Mouse (Mus musculus) embryonic facial prominence, embryonic 10.5 days (tissue): ENCODE data around the gene Pdgfa. TPM values are rescaled to one million over a fixed set of nuclear protein-coding genes. Genes with fewer than 3 reads are reported as not detected.
A peak's percentile ranks its signal among the peaks of the same experiment; 100 is the strongest.

Source experiments
- DNase-seq: peaks from one replicate; pipeline ENCODE4 v3.0.0-alpha.2; 2017; ENCODE audit warnings: low spot score
- H3K27ac ChIP-seq: fragments of 300-500 bp; sonication (generic); replicated peaks from 2 replicates; pipeline ENCODE4 v1.5.1; 2016; ENCODE audit warnings: mild to moderate bottlenecking
- H3K27me3 ChIP-seq: fragments of 300-500 bp; sonication (generic); replicated peaks from 2 replicates; pipeline ENCODE4 v1.6.1; 2016; ENCODE audit warnings: low read depth, mild to moderate bottlenecking; ENCODE audit not compliant: poor library complexity, severe bottlenecking
- H3K36me3 ChIP-seq: fragments of 300-500 bp; sonication (generic); replicated peaks from 2 replicates; pipeline ENCODE4 v1.6.1; 2016; ENCODE audit warnings: mild to moderate bottlenecking, moderate library complexity
- H3K4me1 ChIP-seq: fragments of 300-500 bp; sonication (generic); 2 replicates; pipeline ENCODE4 v1.6.1; 2016
- H3K4me3 ChIP-seq: fragments of 300-500 bp; sonication (generic); 2 replicates; pipeline ENCODE4 v1.5.1; 2016; ENCODE audit warnings: mild to moderate bottlenecking, moderate library complexity
- H3K9me3 ChIP-seq: fragments of 300-500 bp; sonication (generic); 2 replicates; pipeline ENCODE4 v1.6.1; 2016; ENCODE audit warnings: mild to moderate bottlenecking
- WGBS: fragments of 180-500 bp; shearing (Covaris S2); methylation state at CpG from one replicate; pipeline ENCODE4 v1.1.7; 2016; 5-methylcytosine and 5-hydroxymethylcytosine counted together
- polyA plus RNA-seq: library from polyadenylated mRNA; unstranded; fragments of >200 nt; fragmentation: Nextera tagmentation; extraction: Ambion mirVana; gene quantifications from 2 replicates; pipeline ENCODE4 v1.2.1, GENCODE M21; 2016

Gene Pdgfa
- polyA plus RNA-seq, 1 experiment from 2014 or later = 30.8 TPM

DNA sequence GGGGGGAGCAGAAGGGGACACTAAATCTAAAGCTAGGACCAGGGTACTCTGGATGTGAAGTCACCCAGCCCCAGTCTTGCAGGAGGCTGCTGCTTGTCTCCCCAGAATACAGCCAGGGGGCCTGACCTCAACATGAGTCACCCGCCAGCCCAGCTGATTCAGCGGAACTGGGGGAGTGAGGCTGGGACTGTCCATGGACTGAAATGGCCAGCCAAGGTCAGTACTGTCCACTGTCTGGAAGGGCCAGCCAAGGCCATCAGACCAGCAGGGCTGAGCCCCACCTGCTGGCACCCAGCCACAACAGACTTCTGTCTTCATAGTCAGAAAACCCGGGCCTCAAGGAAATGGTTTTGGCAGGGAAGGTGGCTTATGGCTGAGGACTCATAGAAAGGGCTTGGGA is 17.9 kb upstream of the Pdgfa start:
- no peaks in the 10 kb centered on the region; the same call in 1 of the 2 replicates for H3K4me1 ChIP-seq
- no peak for DNase-seq
- no peaks in the 10 kb centered on the region; the same call in 1 of the 2 replicates for H3K27me3 ChIP-seq
- no peak overlapping the region for H3K27ac ChIP-seq
- H3K36me3 ChIP-seq = no peaks in the 10 kb centered on the region
- H3K9me3 ChIP-seq = no peaks in the 10 kb centered on the region
- WGBS = 72% methylated on average over 3 of the region's 3 CpGs
- no peak overlapping the region for H3K4me3 ChIP-seq

- no peaks in the 10 kb centered on the region for H3K36me3 ChIP-seq
- no peak overlapping the region for H3K4me3 ChIP-seq
- no peak overlapping the region for H3K27ac ChIP-seq
- no peaks in the 10 kb centered on the region for H3K27me3 ChIP-seq
- 55% methylated on average over 2 of the region's 2 CpGs for WGBS
- H3K4me1 ChIP-seq = no peaks in the 10 kb centered on the region
- DNase-seq = no peak
- H3K9me3 ChIP-seq = no peaks in the 10 kb centered on the region
These were observed 13.5 kb upstream of the Pdgfa start for GRCm38 (mm10) chr5:139010649-139011048.

DNA sequence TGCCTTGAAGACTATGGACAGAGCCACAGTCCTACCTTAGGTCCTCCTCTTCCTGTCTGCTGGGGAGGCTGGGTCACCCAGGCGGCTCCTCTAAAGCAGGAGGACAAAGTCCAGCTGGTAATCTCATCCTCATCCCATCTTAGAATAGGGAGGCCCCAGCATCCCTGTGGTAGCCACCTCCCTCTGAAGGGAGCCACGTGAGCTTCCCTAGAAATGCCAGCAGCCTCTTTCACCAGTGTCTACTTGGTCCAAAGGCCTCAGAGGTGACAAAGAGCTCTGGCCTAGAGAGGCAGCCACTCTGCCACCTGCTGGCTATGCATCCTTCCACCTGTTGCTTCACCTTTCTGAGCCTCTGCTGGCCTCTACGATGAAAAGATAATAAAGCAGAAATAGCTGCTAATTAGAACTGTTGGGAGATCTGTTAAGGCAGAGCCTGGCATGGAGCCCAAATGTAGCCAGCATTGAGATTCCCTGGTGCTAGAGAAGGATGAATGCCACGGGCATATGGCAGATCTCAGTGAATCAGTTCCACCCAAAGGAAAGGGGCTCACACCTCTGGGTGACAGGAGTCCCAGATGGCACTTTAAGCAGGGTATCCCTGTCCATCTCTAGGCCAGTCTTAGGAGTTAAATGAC is 10.1 kb upstream of the Pdgfa start:
- no peak for DNase-seq
- H3K36me3 ChIP-seq = no peaks in the 10 kb centered on the region
- no peaks in the 10 kb centered on the region for H3K4me1 ChIP-seq
- H3K4me3 ChIP-seq = no peak overlapping the region
- H3K27me3 ChIP-seq = no peaks in the 10 kb centered on the region
- peaks cover 3% of the 10 kb centered on the region; the same call in 1 of the 2 replicates for H3K9me3 ChIP-seq
- H3K27ac ChIP-seq = no peak overlapping the region
- 60% methylated on average over 4 of the region's 4 CpGs for WGBS

DNA sequence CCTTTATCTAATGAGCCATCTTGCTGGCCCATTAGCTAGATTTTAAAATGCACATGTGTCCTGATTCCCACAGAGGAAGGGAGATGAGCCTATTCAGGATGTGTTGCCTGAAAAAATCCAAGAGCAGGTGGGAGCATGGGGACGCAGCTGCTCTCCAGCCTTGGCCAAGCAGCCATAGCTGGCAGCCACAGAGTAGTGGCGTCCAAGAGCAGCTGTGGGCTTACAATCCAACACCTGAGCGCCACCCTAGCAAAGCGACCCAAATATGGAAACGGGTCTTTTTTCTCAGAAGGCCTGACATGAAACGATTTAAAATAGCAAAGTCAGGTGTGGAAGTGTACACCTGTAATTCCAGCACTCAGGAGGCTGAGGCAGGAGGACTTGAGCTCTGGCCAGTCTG is 7.4 kb upstream of the Pdgfa start:
- H3K9me3 ChIP-seq = peaks cover 11% of the 10 kb centered on the region; the same call in 1 of the 2 replicates
- H3K4me1 ChIP-seq = peaks cover 1% of the 10 kb centered on the region; the same call in 1 of the 2 replicates
- WGBS = 84% methylated on average over 6 of the region's 6 CpGs
- H3K27me3 ChIP-seq = peaks cover 20% of the 10 kb centered on the region
- no peaks in the 10 kb centered on the region for H3K36me3 ChIP-seq
- DNase-seq = no peak
- no peak overlapping the region for H3K27ac ChIP-seq
- no peak overlapping the region for H3K4me3 ChIP-seq

GRCm38 (mm10) chr5:138999716-139000115 is 2.5 kb upstream of the Pdgfa start:
- no peak overlapping the region for H3K4me3 ChIP-seq
- peaks cover 48% of the 10 kb centered on the region for H3K4me1 ChIP-seq
- 63% methylated on average over 7 of the region's 7 CpGs for WGBS
- H3K27me3 ChIP-seq = peaks cover 66% of the 10 kb centered on the region
- no peaks in the 10 kb centered on the region for H3K36me3 ChIP-seq
- DNase-seq = no peak
- H3K27ac ChIP-seq = no peak overlapping the region
- peaks cover 11% of the 10 kb centered on the region; the same call in 1 of the 2 replicates for H3K9me3 ChIP-seq

GRCm38 (mm10) chr5:138997936-138998580 is 888 bp upstream of the Pdgfa start:
- peaks cover 11% of the 10 kb centered on the region; the same call in 1 of the 2 replicates for H3K9me3 ChIP-seq
- H3K4me1 ChIP-seq = peaks cover 64% of the 10 kb centered on the region
- H3K27me3 ChIP-seq = peaks cover 82% of the 10 kb centered on the region
- H3K27ac ChIP-seq = peak overlapping the region; percentile 85; the same call in 1 of the 2 replicates
- H3K4me3 ChIP-seq = peak overlapping the region; percentile 80
- WGBS = 1% methylated on average over 30 of the region's 30 CpGs
- H3K36me3 ChIP-seq = no peaks in the 10 kb centered on the region
- DNase-seq = peak; percentile 61

- peaks cover 98% of the 10 kb centered on the region for H3K27me3 ChIP-seq
- 2% methylated on average over 24 of the region's 24 CpGs for WGBS
- peaks cover 80% of the 10 kb centered on the region for H3K4me1 ChIP-seq
- H3K4me3 ChIP-seq = peak overlapping the region; percentile 80
- peaks cover under 1% of the 10 kb centered on the region; the same call in 1 of the 2 replicates for H3K9me3 ChIP-seq
- peak; percentile 33 for DNase-seq
- peak overlapping the region; percentile 85 for H3K27ac ChIP-seq
- 0 out of 2 replicates have a peak, but pooled peaks cover 4% of the 10 kb centered on the region for H3K36me3 ChIP-seq
These were observed 672 bp downstream of the Pdgfa start for GRCm38 (mm10) chr5:138996322-138997073.

DNA sequence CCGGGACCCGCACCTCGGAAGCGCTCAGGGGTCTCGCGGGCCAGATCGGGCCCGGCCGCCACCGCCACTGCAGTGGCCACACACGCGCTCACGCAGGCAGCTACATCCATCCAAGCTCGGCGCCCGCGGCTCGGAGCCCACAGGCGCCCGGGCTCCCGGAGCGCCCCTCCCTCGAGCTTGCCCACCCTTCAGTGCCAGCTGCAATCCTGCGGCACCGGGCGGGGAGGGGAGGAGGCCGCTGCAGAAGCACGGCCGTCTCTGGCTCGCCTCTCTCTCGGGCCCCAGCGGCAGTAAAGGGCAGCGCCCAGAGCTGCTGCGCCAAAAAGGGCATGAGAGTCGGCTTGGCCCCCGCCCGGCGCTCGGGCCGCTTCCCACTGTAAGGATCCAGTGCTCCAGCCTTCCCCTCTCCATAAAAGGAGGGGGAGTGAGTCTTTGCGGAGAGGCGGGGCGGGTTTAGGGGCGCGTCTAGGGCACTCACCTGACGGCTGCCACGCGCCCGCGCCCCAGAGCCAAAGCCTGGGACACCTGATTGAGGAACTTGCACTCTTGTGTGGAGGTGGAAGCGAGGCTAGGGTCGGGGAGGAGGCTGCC is 1.4 kb downstream of the Pdgfa start:
- peak overlapping the region; percentile 80 for H3K4me3 ChIP-seq
- peak; percentile 81 for DNase-seq
- H3K36me3 ChIP-seq = 0 out of 2 replicates have a peak, but pooled peaks cover 6% of the 10 kb centered on the region
- H3K27ac ChIP-seq = peak overlapping the region; percentile 85
- peaks cover 87% of the 10 kb centered on the region for H3K4me1 ChIP-seq
- WGBS = under 1% methylated on average over 52 of the region's 52 CpGs
- H3K9me3 ChIP-seq = no peaks in the 10 kb centered on the region
- peaks cover 98% of the 10 kb centered on the region for H3K27me3 ChIP-seq

GRCm38 (mm10) chr5:138994786-138995720 is 2.1 kb downstream of the Pdgfa start:
- WGBS = 5% methylated on average over 120 of the region's 127 CpGs
- DNase-seq = peak; percentile 82
- peak overlapping the region; percentile 85 for H3K27ac ChIP-seq
- H3K9me3 ChIP-seq = no peaks in the 10 kb centered on the region
- 0 out of 2 replicates have a peak, but pooled peaks cover 6% of the 10 kb centered on the region for H3K36me3 ChIP-seq
- peaks cover 98% of the 10 kb centered on the region for H3K27me3 ChIP-seq
- H3K4me3 ChIP-seq = peak overlapping the region; percentile 80
- H3K4me1 ChIP-seq = peaks cover 87% of the 10 kb centered on the region

DNA sequence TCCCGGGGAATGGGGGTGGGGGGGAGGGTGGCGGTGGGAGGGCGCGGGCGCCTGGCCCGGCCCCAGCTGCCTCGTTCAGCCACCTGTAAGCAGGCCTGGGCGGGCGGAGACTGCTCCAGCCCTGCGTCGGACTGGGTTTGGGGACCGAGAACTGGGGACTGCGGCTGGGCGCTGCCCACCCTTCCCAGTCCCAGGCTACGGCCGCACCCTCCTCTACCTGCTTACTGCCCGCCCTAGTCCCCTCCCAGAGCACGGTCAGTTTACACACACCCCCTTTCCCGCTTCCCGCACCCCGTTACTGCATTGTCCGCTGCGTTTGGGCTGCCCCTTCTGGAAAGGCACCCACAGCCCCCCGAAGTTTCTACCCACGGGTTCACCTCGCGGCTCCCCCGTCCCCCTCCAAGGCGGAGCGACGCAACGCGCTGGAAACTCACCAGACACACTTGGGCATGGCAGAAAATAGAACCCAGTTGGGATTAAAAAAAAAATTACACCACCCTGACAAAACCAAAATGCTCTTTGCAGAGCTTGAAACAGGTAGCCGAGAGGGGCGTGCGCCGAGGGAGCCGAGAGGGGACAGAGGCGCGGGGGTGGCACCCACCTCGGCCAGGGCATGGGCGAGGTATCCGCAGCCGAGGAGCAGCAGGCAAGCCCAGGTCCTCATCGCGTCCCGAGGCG is 2.9 kb downstream of the Pdgfa start:
- peak; percentile 53 for DNase-seq
- Histone ChIP-seq H3K36me3 (0 out of 2 replicates have a peak, but pooled peaks cover 6% of the 10 kb centered on the region), H3K4me3 (peak overlapping the region; percentile 80), H3K9me3 (no peaks in the 10 kb centered on the region), H3K4me1 (peaks cover 82% of the 10 kb centered on the region), H3K27ac (peak overlapping the region; percentile 85), H3K27me3 (peaks cover 96% of the 10 kb centered on the region)
- WGBS = under 1% methylated on average over 48 of the region's 48 CpGs
